Mouse (Mus musculus) lung, adult 18-20 months (tissue): ENCODE data around the gene Ecm2.

Experiments
- DNase-seq, 2 experiments: peaks; one replicate each; pipeline ENCODE4 v3.0.0; 2022; ENCODE audit warnings: mixed read lengths in 2 of 2

Gene Ecm2

DNA sequence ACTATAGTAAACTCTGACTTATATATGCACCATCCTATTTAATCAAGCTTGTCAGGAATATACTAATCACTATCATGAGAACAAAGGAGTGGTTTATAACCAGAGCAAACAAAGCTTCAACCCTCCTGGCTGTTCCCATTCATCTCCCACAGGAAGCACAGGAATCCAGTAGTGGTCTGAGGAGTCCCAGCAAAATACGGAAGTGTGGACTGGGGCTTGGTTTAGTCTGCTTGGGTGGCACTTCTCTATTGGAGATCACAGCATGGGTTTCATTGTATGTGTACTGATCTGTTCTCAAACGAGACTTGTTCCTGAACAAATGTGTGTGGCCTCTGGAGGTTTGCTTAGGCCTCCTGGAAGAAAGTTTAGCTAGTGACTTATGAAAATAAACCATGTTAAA is 14.2 kb downstream of the Ecm2 start:
- no peak for DNase-seq

DNA sequence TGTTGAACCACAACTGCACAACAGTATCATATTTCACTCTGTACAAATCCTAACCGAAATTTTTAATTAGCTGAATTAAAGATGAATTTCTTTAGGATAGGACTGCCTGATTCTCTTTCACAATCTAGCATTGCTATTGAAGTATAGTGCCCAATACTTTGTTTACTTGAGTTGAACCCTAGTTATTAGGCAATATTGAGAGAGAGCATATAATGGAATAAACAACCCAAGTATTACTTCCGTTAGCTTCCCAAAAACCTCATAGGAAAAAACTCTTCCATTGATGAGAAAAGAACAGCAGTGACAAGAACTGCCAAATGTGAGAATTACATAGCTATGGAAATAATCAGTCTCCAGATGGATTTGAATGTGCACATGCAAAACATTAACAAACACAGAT is 21.6 kb downstream of the Ecm2 start:
- no peak for DNase-seq

DNA sequence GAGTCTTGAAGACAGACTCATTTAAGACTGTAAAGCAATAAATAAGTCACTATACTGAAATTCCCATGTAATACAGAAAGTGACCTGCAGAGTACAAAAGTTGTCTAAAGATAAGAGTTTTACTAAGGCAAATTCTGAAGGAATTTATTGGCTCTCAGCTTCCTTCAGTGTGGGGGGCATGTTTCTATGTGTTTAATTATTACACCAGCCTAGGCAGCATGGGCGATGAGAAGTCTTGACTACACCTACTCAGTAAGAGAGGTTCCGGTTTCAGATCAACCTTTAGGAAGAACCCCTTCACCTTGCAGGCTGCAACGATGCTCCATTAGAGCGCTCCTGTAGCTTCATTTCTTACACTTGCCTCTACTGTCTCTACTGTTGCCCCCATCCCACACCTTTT is 26.0 kb downstream of the Ecm2 start:
- DNase-seq = no peak

DNA sequence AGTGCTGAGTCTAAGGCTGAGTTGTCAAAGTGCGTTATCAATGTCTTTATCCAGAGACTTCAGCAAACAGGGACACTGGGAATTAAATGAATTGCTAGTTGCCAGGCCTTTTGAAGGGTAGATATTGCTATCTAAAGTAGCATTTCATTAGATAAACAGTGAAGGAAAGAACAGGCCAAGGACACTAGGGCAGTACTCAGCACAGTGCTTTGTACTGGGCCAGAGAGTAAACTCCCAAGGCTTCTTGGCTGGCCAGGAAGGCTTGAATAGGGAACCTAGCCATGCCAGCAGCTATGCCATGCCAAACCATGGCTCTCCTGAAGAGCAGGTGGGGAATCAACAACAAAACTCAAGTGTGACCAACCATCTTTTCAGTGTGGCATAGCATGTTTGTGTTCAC is 32.3 kb downstream of the Ecm2 start:
- DNase-seq = no peak

DNA sequence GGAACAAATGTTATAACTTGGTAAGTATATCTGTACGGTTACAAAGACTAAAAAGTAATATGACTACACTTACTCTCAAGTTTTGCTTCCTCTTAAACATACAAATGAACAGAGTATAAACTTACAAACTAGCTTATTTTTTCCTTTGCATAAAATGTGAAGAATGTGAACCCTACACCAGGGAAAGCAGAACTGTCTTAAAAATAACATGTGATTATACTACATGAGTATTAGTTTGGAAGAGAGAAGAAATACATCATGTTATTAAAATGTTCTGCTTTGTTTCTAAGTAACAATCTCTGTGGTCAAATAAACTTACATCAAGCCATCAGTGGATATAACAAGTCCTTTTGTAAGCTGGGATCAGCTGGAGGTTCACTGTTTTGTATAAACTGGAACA is 34.1 kb downstream of the Ecm2 start:
- DNase-seq = no peak

DNA sequence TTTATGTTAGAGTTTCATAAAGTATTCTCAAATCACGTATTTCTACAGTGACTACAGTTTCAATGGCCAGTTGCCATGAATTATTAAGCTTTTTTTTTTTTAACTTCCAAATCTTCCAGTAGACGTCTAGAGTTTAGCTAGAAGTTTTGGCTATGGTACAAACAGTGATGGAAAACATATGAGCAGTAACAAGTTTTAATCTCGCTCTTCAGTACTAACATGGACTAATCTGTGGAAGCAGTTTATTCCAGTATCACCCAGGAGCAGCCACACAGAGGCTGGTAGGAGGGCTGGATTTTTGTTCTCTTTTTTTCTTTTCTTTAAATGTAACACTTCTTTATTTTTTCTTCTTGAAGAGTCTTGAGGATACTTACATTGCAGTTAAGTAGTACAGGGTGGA is 39.7 kb downstream of the Ecm2 start, which contains the start of gene Aspn:
TSS of gene Aspn (plus strand) at position 165 of the 400 bp plus-strand sequence.
- no peak for DNase-seq

DNA sequence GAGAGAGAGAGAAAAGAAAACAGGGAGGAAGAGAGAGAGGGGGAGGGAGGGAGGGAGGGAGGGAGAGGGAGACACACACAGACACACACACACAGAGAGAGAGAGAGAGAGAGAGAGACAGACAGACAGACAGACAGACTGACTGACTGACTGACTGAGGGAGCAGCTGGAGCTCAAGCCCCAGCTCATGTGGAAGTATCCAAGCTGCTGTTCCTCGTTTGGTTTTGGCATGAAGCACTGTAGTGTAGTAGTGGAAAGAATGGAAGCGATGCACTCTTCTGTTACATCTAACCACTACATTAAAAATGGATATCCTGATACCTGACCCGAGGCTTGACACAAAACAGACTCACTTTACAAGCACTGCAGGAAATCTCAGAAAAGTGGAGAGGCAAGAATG is 41.0 kb downstream of the Ecm2 start:
- DNase-seq = no peak

DNA sequence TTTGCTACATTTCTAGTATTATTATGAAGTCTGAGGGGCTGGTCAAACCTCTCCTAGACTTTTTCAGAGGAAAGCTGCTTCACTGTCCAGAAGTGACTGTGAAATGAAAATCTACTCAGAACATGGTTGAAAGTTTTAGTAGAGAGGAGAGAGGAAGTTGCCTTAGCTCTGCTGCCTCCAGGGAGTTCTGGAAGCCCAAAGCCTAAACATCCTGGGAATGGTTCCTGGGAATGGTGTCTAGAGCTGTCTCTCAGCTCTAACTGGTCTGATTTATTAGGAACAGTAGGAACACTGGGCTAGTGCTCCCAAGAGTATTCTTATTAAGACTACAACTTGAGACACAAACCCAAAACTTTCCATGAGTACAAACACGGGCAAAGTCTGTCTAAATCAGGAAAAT is 41.9 kb downstream of the Ecm2 start:
- DNase-seq = peak in 1 of 2 experiments; percentile 18

DNA sequence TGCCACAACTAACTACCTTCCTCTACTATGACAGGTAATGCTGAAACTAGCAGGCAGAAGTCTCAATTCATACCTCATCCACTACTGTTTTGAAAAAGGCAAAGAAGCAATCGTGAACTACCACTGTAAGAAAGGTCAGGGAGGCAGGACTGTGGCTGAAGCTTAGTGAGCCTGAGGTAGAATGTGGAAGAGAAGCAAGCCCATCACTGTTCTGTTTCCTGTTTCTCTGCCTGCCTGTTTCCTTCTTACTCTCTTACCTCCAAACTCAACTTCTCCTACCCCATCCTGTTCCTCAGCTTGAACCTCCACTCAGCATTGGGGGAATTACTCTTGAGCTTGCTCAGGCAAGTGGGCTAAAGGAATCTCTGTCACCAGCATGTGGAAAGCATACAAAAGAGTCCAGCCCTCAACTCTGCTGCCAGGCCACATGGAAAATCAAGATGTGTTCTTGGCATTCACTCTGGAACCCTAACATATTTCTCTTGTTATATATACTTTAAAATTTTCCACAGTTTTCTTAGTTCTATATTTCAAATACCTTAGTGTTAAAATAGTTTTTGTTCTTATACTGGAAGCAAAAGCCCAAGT is 43.0 kb downstream of the Ecm2 start:
- DNase-seq = no peak

DNA sequence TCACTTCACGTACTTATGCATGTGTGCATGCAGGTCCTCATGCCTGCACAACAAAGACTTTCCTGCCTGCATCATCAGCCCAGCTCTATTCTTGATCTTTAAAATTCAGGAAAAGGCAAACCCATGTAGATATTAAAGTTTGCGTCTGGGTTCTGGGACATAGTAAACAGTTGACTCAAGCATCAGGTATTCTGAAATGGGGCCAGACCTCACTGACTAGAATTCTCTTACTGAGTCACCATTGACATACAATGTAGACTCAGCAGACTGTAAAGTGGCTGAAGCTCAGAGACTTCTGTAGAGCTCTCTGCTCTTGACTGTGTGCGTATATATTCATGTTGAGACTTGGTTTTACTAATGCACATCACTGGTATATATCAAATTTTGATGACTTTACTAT is 45.0 kb downstream of the Ecm2 start:
- no peak for DNase-seq

DNA sequence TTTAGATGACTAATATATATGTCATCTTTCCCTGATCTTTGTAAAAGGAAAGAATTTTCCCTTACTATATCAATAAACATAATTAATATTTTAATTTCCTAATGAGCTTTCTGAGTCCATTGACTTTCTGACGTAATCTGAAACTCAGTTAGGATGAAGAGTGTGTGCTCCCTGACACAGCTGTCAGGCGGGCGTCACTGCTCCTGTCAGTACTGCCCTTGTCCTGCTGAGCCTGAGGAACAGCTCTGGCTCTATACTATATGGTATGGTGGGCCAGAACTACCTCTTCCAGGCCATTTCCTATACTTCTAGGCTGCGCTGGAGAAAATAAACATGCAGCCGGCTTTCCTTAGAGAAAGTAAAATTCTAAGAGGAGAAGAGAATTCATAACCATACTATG is 49.9 kb downstream of the Ecm2 start:
- DNase-seq = no peak

DNA sequence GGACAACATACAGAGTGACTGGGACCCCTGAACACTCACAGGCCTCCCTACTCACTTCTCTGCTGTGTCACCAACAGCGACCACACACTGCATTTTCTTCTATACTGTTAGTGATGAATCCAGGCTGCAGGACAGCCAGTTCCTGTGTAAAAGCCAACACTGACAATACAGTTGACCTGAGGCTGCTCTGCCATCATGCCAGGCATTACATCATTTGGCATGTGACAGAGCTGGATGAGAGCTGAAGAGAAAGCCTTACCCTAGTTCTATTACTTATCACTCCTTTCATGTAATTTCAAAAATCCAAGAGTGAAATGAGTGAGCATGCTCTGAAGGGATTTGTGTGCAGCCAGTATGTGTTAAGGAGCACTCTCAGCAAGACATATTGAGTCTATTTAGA is 51.6 kb downstream of the Ecm2 start:
- DNase-seq = no peak

DNA sequence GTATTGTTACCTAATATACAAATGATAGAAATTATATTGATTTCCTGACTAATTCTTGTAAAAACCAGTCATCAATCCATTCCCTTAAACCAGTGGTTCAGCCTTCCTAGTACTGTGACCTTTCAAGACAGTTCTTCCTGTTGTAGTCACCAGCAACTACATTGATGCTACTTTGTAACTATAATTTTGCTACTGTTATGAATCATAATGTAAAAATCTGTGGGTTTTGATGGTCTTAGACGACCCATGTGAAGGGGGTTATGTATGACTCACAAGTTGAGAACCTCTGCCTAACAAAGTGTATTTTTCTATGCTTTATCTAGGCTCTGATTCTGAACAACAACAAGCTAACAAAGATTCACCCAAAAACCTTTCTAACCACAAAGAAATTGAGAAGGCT is 52.3 kb downstream of the Ecm2 start:
- DNase-seq = no peak

DNA sequence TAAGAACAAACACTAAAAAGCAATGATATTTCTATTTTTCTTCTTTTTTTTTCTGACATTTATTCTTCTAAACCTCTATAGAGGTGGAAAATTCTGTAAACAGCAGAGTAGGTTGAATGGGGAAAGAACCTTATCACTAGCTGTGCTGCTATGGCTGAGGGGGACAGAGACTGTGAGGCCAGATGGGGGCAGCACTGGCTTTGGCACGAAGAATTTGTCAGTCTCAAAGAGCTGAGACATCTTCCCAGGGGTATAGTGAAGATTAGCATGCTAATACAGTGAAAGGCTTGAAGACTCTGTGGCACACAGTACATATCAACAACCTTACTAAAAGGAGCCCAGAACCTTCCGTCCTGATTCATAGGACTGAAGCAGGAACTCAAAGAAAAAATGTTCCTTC is 54.6 kb downstream of the Ecm2 start:
- peak in 1 of 2 experiments; percentile 29 for DNase-seq

DNA sequence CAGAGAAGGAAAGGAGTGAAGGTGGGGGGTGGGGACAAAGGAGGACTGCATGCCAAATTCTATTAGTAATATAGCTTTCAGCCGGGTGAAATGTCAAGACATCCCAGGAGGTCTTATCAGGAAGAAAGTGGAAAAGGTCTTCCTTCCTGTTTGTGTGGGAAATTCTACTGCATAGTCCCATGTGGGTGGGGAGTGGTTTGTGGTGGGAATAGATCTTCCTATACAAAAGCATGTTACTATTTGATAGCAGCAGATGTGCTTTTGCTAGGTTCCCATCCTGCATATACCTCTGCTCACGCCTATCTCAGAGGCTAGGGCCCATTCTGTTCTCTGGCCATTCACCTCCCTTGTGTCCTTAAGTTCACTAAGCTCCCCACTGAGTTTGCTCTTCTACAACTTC is 56.3 kb downstream of the Ecm2 start:
- no peak for DNase-seq

DNA sequence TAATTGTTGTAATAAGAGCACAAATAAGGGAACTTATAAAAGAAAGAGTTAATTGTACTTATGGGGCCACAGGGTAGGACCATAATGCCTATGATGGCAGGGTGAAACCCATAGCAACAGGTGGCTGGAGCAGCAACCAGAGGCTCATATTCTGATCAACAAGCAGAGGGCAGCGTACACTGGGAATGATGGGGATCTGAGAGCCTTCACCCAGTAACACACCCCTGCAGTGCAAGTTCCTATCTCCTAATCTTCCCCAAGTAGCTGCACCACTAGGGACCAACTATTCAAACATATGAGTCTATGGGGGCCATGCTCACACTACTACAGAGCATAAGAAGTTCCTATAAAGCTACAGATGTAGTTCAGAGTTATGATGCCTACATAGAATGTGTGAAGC is 59.7 kb downstream of the Ecm2 start:
- DNase-seq = no peak

DNA sequence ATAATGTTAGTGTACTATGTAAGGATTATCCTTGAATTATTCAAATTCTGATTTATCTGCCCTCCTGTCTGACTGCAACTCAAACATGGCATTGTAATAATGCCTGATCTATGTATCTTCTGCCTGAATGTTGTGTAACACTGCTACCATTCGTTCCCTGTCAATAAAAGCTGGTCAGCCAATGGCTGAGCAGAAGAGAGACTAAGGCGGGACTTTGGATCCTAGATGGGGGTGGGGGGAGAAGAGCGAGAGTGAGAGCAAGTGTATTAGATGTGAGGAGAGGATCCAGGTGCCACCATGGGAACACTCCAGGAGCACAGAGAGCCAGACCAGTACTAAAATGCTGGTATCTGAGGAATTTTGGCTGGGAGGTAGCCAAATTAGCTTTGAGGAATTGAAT is 65.8 kb downstream of the Ecm2 start:
- no peak for DNase-seq

DNA sequence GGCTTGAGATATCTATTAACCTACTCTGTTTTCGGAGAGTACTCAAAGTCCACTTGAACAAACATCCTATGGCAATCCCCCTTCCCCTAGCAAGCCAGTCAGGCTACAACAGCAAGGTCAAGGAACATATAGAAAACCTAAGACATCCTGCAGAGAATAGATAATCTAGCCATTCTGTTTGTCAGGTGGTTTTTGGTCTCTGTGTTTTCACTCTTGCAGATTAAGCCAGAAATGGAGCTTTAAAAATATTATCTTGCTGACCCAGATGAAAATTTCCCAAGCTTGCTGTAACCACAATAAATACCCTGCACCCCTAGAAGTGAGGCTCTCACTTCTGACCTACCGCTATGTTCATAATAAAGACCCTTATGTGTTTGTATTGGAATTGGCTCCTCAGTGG is 66.8 kb downstream of the Ecm2 start:
- DNase-seq = no peak

DNA sequence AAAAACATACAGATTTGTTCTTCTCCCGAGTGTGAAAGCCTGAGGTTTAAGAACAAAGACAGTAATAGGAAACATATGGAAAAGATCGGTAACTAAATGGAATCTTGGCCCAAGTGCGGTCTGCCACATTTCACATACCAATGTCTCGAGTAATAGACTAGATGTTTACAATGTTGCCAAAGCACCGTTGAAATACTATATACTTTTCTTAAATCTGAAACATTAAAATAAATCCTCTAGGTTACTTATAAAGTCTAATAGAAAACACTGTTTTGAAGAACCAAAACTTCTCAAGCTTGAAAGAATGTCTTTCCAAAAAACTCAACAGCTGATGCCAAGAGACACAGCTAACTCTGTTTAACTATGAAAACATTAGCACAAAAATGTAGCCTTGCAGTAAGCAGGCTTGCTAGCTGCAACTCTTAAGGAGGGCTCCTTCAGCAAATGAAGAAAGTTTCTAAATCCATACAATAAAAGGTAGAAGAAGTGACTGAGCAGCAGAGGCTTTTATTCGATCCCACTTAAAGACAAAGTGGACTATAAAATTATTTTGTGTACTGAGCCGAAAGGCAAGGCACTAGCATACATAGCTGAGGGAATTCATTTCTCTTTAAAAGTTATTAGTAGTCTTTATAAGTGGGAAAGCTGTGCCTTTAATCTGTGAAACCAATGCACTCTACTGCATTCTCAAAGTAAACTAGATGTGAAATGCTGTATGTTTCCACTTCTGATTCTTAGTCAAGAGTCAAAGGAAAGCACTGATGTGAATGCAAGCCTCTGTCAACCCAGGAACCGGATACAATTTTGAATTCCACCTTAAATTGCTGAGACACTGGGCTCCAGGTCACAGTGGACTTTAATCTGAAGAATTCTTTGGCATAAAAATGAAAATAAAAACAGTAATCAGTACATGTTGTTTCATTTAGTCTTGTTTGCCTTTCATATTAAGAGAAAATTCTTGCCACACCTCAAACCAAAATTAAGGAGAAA is 77.2 kb downstream of the Ecm2 start, which contains the start of gene Omd:
TSS of gene Omd (plus strand) at position 922 of the 990 bp plus-strand sequence.
- no peak for DNase-seq
